Mouse (Mus musculus) T-helper 2 cell (primary cell): ENCODE measurements around the gene Cdh4.

Experiments used
- in situ Hi-C: fragments of 300-600 bp; cut with MboI, MseI; formaldehyde crosslinking; loops from one replicate; pipeline ENCODE4 v1.15.1; 2025; ENCODE audit warnings: high pct_unique_total_duplicates

Cdh4 gene

DNA sequence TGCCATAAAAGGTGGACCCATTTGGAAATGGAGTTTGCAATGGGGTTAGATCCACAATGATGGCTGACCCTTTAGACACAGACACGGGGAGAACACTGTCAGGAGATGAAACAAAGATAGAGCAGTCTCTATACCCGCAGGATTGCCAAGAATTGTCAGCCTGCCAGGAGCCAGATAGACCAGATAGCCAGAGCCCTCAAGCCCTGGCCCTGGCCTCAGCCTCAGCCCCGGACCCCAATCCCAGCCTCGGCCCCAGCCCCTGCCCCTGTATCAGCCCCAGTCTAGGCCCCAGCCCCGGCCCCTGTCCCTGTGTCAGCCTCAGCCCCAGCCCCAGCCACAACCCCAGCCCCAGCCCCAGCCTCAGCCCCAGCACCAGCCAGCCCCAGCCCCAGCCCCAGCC lies 345.6 kb downstream of the Cdh4 start:
- in situ Hi-C loops = no loop called here

DNA sequence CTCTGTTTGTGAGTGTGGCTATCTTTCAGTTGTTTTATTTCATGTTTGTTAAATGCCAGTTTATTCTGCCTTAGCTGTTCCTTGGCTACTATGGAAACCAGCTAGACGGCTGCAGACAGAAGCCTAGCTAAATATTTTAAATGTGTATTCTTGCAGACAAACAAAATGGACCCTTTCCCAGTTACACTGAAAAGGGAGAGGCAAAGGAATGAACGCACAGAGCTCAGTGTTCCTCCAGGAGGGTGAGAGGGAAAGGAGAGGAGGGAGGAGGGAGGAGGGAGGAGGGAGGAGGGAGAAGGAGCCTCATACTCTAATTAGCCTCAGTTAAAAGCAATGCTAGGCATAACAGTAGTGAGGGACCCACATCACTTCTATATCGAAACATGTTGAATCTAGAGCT lies 348.5 kb downstream of the Cdh4 start:
- in situ Hi-C loops = no loop called here

- in situ Hi-C loops = no loop called here
Measured at GRCm38 (mm10) chr2:179792426-179793133, 350.3 kb downstream of the Cdh4 start.

GRCm38 (mm10) chr2:179794354-179794753 lies 352.1 kb downstream of the Cdh4 start:
- in situ Hi-C loops = no loop called here

- in situ Hi-C loops = no loop called here
Measured at GRCm38 (mm10) chr2:179795452-179795851, 353.2 kb downstream of the Cdh4 start.

DNA sequence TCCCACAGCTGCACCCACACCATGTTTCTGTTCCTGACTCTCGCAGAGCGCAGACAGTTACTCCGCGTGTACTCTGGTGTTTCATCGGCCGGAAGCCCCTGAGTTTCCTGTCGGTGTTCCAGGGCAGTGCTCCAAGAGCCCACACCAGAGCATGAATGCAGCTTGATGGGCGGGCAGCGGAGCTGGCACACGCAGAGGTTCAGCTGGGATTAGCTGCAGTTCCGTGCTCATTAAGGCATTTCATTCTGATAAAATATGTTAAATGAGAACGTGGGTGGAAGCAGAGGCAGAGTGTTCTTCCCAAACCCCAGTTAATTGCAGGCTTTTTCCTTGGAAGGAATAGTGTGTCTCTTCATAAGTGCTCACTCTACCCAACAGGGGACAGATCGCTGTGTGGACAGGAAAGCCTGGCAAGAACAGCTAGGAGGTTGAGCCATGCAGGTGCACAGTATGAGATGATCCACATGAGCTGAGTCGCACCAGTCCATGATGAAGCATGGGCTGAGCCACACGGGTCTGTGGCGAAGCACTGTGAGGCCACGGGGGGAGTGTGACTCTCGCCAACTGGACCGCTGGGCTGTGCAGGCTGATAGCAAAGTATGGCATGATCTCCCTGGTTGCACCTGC lies 357.8 kb downstream of the Cdh4 start:
- in situ Hi-C loops = no loop called here

DNA sequence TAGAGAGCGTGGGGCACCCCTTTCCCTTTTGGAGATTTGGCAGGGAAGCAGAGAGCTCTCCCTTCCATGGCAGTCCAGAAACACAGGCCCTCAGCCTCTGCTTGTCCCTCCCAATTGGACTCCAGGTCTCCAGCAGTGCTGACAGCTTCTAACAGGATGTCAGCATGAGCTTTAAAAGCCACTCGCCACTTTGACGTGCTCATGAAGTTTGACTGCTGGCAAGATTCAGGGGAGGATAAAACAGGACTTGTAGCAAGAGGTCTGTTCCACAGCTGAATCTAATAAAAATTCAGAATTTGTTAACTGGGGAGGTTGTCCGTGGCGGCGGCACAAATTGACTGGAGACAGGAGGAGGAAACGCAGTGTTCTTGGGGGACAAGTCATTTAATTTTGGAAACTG lies 358.8 kb downstream of the Cdh4 start:
- in situ Hi-C loops = no loop called here

DNA sequence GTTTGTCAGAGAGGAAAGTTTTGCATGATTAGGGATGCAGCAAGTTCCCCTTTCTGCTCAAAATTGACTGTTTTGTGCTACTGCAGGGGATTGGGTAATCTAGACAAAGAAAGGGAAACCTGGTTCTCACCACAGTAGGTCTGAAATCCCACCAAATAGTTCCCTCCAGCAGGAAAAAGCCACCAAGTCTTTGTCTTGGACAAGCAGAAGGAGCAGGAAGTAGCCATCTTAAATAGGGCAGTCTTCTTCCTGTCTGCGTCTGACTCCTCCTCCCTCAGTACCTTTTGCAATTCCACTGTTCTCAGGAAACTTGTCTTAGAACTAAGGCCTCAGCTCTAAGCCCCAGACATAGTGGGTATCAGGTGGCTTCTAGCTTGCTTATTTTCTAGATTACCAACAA lies 360.2 kb downstream of the Cdh4 start:
- in situ Hi-C loops = no loop called here

- in situ Hi-C loops = loop anchor here (10.0 kb wide), 1 partner anchor 666 kb away; no protein-coding TSS in a partner anchor
Measured at GRCm38 (mm10) chr2:179811086-179811485, 368.9 kb downstream of the Cdh4 start.

- in situ Hi-C loops = loop anchor here (10.0 kb wide), 1 partner anchor 668 kb away; no protein-coding TSS in a partner anchor
Measured at GRCm38 (mm10) chr2:179813035-179813827, 371.0 kb downstream of the Cdh4 start.

DNA sequence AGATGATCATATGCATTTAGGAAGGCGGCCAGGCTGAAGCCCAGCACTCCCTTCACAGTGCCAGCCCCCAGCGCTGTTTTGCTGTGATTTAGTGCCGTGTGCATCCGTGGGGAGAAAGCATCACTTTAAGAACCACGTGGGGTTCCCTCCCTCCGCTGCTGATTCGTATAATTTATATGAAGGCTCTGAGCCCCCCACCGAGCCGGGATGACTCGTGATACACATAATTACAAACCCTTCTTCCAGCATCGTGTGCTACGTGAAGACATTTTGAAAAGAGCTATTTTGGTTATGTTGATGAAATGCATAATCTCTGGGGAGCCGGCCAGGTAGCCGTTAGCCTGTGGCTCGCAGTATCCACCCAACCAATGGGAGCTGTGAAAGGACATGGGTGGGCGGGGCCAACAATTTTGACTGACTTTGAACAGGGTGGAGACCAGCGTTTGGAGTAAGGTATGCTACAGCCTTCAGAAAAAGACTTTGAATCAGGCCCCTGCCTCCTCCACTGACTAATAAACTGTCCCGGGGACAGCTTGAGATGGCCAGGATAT lies 382.6 kb downstream of the Cdh4 start:
- in situ Hi-C loops = no loop called here

- in situ Hi-C loops = no loop called here
Measured at GRCm38 (mm10) chr2:179828968-179829367, 386.7 kb downstream of the Cdh4 start.

- in situ Hi-C loops = no loop called here
Measured at GRCm38 (mm10) chr2:179829972-179830371, 387.7 kb downstream of the Cdh4 start.

DNA sequence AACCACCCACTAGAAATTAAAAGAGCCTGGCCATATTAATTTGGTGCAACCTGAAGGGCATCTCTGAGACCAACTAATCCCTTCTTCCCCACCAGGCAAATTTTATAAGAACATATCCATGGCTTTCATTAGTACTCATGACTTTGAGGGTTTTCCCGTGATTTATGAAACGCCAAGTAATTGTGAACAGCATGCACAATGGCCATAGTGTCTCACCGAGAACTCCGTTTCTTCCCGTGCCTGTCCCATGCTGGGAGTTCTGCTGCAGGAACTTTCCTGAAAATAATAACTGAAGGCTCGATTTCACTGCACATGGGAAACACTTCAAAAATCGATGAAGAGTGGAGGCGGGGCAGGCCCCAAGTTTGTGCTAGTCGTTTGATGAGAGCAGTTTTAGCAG lies 392.7 kb downstream of the Cdh4 start:
- in situ Hi-C loops = no loop called here

DNA sequence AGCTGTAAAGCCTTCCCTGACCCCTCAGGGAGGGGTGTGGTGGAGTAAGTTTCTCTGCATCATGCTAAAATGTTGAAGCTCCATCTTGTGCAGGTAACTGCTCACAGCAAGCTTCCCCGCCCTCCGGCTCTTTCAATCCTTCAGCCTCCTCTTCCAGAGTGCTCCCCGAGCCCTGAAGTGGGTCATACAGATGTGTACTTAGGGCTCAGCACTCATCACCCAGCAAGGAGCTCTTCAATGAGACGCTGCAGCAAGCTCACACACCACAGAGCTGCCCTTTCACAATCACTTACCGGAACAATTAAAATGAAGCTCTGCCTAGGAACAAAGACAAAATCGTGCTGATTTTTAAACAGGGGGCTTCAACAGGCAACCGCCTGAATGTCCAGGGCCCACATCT lies 393.3 kb downstream of the Cdh4 start:
- in situ Hi-C loops = no loop called here

- in situ Hi-C loops = no loop called here
Measured at GRCm38 (mm10) chr2:179837186-179837585, 395.0 kb downstream of the Cdh4 start.

DNA sequence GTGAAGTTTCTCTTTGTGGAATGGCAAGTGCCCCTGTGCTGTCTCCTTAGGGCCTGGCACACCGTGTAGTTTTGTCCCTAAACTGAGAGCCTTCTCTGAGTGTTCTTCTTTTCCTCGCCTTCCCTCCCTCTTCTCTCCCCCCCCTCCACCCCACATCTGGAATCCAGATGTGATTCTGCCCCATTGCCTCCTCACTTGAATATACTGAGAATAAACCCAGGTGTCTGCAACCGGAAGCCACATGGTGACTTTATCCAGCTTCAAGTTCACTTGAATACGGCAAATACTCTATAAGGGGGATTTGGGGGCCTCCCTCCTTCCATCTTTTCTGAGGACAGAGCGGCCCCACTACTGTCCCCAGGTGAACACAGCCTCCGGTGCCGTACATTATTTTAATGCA lies 395.8 kb downstream of the Cdh4 start:
- in situ Hi-C loops = no loop called here

- in situ Hi-C loops = no loop called here
Measured at GRCm38 (mm10) chr2:179842610-179843389, 400.6 kb downstream of the Cdh4 start.

DNA sequence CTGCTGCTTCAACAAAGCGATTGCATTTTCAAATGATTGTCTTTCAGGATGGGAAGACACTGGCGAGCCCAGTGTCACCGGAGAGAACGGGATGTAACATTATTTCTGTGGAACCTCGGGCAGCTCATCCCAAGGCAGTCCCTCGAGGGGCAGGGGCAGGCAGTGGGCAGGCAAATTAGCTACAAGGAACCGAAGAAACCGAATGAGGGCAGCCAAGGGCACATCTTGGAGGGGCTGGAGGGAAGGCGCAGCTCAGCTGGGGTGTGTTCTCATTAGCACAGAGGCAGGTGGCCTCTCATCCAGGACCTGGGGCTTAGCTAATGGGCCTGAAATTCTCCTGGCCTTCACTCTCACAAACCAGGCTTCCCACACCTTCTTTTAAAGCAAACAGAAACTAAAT lies 407.5 kb downstream of the Cdh4 start:
- in situ Hi-C loops = no loop called here

DNA sequence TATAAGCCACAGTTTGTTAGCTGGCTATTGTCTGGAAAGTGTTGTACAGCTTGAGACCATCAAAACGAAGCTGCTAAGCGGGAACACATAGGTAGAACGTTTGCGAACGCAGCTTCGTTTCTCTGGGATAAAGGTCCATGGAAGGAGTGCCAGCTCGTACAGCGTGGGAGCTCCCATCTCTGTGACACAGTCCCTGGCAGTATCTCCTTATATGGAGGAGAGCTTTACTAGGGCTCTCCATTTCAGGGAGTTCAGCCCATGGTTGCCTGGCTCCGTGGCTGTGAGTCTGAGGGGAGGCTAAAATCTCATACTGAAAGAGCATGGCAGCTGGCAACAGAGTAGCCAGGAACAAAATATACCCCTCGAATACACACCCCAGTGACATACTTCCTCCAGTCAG lies 409.9 kb downstream of the Cdh4 start:
- in situ Hi-C loops = no loop called here

GRCm38 (mm10) chr2:179852862-179853261 lies 410.6 kb downstream of the Cdh4 start:
- in situ Hi-C loops = no loop called here

DNA sequence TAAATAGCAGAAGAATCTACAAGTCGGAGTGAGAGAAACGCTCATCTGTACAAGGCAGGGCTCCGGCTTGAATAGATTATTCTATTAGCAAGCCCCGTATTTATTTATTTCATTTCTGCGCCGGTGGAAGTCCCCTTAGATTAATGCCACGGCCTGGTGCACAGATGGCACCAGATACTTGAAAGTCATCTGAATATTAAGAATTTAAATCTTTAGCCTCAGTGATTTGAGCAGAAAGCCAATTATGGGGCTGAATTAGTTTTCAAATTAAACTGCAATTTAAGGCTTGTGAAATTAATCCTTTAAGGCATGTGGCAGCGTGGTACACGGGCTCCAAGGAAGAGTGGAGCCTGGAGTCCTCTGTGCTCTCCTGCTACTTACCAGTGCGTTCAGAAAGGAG lies 411.7 kb downstream of the Cdh4 start:
- in situ Hi-C loops = no loop called here
